Mouse (Mus musculus) MEL (cell line): ENCODE data around the gene Olfr322.

Source experiments
- CTCF ChIP-seq, 3 experiments: IDR thresholded peaks in 2 of 3; conservative IDR thresholded peaks in 1 of 3; 2 replicates each; pipeline ENCODE4 v1.5.1; 2011 to 2012; ENCODE audit warnings: low read length in 3 of 3, low read depth in 2 of 3, mild to moderate bottlenecking in 2 of 3, improper control_type of control experiment in 1 of 3, inconsistent platforms in 1 of 3, mixed read lengths in 1 of 3, moderate library complexity in 1 of 3; ENCODE audit not compliant: control insufficient read depth in 1 of 3, insufficient read depth in 1 of 3, poor library complexity in 1 of 3, severe bottlenecking in 1 of 3
- EP300 ChIP-seq, 2 experiments: IDR thresholded peaks; 2 replicates each; pipeline ENCODE4 v1.6.1; 2011; ENCODE audit warnings: improper control_type of control experiment in 2 of 2, low read length in 2 of 2, low read depth in 1 of 2, mild to moderate bottlenecking in 1 of 2
- ETS1 ChIP-seq: IDR thresholded peaks from 2 replicates; pipeline ENCODE4 v1.6.1; 2012; ENCODE audit warnings: low read depth, mild to moderate bottlenecking, inconsistent platforms, low read length, improper control_type of control experiment, moderate library complexity
- HCFC1 ChIP-seq: IDR thresholded peaks from 2 replicates; pipeline ENCODE4 v1.6.1; 2012; ENCODE audit warnings: low read depth, mild to moderate bottlenecking, inconsistent platforms, low read length, improper control_type of control experiment, moderate library complexity
- JUND ChIP-seq: IDR thresholded peaks from 2 replicates; pipeline ENCODE4 v1.6.1; 2011; ENCODE audit warnings: low read depth, mild to moderate bottlenecking, improper control_type of control experiment, low read length
- MAZ ChIP-seq: IDR thresholded peaks from 2 replicates; pipeline ENCODE4 v1.6.1; 2012; ENCODE audit warnings: low read depth, mild to moderate bottlenecking, inconsistent platforms, low read length, improper control_type of control experiment
- MXI1 ChIP-seq: IDR thresholded peaks from 2 replicates; pipeline ENCODE4 v1.6.1; 2011; ENCODE audit warnings: mild to moderate bottlenecking, low read depth, low read length, improper control_type of control experiment
- NELFE ChIP-seq: IDR thresholded peaks from 2 replicates; pipeline ENCODE4 v1.6.1; 2011; ENCODE audit warnings: low read depth, low read length, improper control_type of control experiment
- NRF1 ChIP-seq: IDR thresholded peaks from 2 replicates; pipeline ENCODE4 v1.6.1; 2014; ENCODE audit warnings: low read depth, mild to moderate bottlenecking, inconsistent platforms, low read length, improper control_type of control experiment, moderate library complexity; ENCODE audit not compliant: poor library complexity, insufficient read depth, severe bottlenecking
- POLR2A ChIP-seq, 2 experiments: IDR thresholded peaks; 2 replicates each; pipeline ENCODE4 v1.6.1; 2011 to 2012; ENCODE audit warnings: low read length in 2 of 2, mild to moderate bottlenecking in 2 of 2, control low read depth in 1 of 2, improper control_type of control experiment in 1 of 2, low read depth in 1 of 2, moderate library complexity in 1 of 2; ENCODE audit not compliant: control insufficient read depth in 1 of 2, insufficient read depth in 1 of 2, poor library complexity in 1 of 2
- SIN3A ChIP-seq: IDR thresholded peaks from 2 replicates; pipeline ENCODE4 v1.6.1; 2012; ENCODE audit warnings: low read length, improper control_type of control experiment, inconsistent platforms
- SMC3 ChIP-seq: IDR thresholded peaks from 2 replicates; pipeline ENCODE4 v1.6.1; 2011; ENCODE audit warnings: low read depth, low read length, improper control_type of control experiment
- TCF12 ChIP-seq: IDR thresholded peaks from 2 replicates; pipeline ENCODE4 v1.6.1; 2014; ENCODE audit warnings: low read depth, mild to moderate bottlenecking, inconsistent platforms, low read length, improper control_type of control experiment, moderate library complexity
- USF1 ChIP-seq: IDR thresholded peaks from 2 replicates; pipeline ENCODE4 v1.6.1; 2014; ENCODE audit warnings: low read depth, mild to moderate bottlenecking, inconsistent platforms, low read length, improper control_type of control experiment, moderate library complexity

DNA sequence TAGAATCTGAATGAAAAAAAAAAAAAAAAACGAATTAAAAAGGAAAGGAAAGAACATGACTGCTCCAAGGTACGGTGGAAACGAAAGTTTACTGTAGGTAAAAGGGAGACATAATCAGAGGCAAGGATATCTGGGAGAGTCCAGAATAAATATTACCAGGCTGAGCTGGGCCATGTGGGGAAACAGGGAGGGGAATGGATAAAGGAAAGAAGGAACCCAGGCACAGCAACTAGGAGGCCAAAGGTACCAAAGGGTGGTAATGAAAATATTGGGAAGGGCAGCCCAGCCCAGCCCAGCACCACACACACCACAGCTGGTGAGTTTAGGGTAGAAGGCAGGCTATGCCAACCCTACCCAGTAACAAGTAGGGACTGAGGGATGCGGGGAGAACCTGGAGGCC is 23.7 kb upstream of the Olfr322 start:
- TF ChIP-seq SIN3A: no peak
- no peak for TF ChIP-seq NRF1
- TF ChIP-seq CTCF (IDR thresholded peaks at IDR 0.05 in 2 of 3, conservative IDR thresholded peaks at IDR 0.05 in 1 of 3; ENCODE audit: control insufficient read depth in 1 of 3, insufficient read depth in 1 of 3, low read depth in 2 of 3, low read length in 3 of 3, poor library complexity in 1 of 3, severe bottlenecking in 1 of 3): no peak
- no peak for TF ChIP-seq MXI1
- no peak for TF ChIP-seq ETS1
- TF ChIP-seq NELFE: no peak
- TF ChIP-seq TCF12: no peak
- TF ChIP-seq EP300 (IDR thresholded peaks at IDR 0.05; ENCODE audit: low read depth in 1 of 2, low read length in 2 of 2): no peak
- TF ChIP-seq JUND: no peak
- no peak for TF ChIP-seq HCFC1
- TF ChIP-seq POLR2A (IDR thresholded peaks at IDR 0.05; ENCODE audit: control insufficient read depth in 1 of 2, insufficient read depth in 1 of 2, low read depth in 1 of 2, low read length in 2 of 2, poor library complexity in 1 of 2): no peak
- TF ChIP-seq MAZ: no peak
- no peak for TF ChIP-seq SMC3
- TF ChIP-seq USF1: no peak
